Mouse (Mus musculus) forebrain, embryonic 15.5 days (tissue): ENCODE data around the gene Rnf169. TPM values are rescaled to one million over a fixed set of nuclear protein-coding genes. Genes with fewer than 3 reads are reported as not detected.
"Not testable (repeated sequence)": the region's sequence is repeated elsewhere in the genome, so short reads cannot be mapped to it uniquely, and the experiment has no call there.

Experiments
- ATAC-seq: fragments of 200-750 bp; cut with Nextera tagmentation; replicated peaks from 2 replicates; pipeline ENCODE4 v1.8.0; 2017; ENCODE audit warnings: mild to moderate bottlenecking, moderate TSS enrichment, moderate library complexity
- H3K27ac ChIP-seq: fragments of 300-500 bp; sonication (generic); replicated peaks from 2 replicates; pipeline ENCODE4 v1.5.1; 2015; ENCODE audit warnings: mild to moderate bottlenecking, inconsistent platforms
- H3K27me3 ChIP-seq: fragments of 300-500 bp; sonication (generic); 2 replicates; pipeline ENCODE4 v1.6.1; 2015; ENCODE audit warnings: inconsistent platforms
- H3K36me3 ChIP-seq: fragments of 300-500 bp; sonication (generic); 2 replicates; pipeline ENCODE4 v1.6.1; 2015; ENCODE audit warnings: mild to moderate bottlenecking, inconsistent platforms
- H3K4me1 ChIP-seq: fragments of 300-500 bp; sonication (generic); 2 replicates; pipeline ENCODE4 v1.6.1; 2015; ENCODE audit warnings: inconsistent platforms
- H3K4me2 ChIP-seq: fragments of 300-500 bp; sonication (generic); replicated peaks from 2 replicates; pipeline ENCODE4 v1.6.1; 2015; ENCODE audit warnings: mild to moderate bottlenecking, inconsistent platforms
- H3K4me3 ChIP-seq: fragments of 300-500 bp; sonication (generic); 2 replicates; pipeline ENCODE4 v1.5.1; 2015; ENCODE audit warnings: mild to moderate bottlenecking, inconsistent platforms
- H3K9ac ChIP-seq: fragments of 300-500 bp; sonication (generic); replicated peaks from 2 replicates; pipeline ENCODE4 v1.6.1; 2015; ENCODE audit warnings: mild to moderate bottlenecking, inconsistent platforms
- H3K9me3 ChIP-seq: fragments of 300-500 bp; sonication (generic); 2 replicates; pipeline ENCODE4 v1.6.1; 2016; ENCODE audit warnings: inconsistent platforms
- WGBS: fragments of 180-500 bp; shearing (Covaris S2); methylation state at CpG from one replicate; pipeline ENCODE4 v1.1.7; 2015; ENCODE audit warnings: mixed read lengths; 5-methylcytosine and 5-hydroxymethylcytosine counted together
- polyA plus RNA-seq: library from polyadenylated mRNA; unstranded; fragments of >200 nt; fragmentation: Nextera tagmentation; extraction: Ambion mirVana; gene quantifications from 2 replicates; pipeline ENCODE4 v1.2.1, GENCODE M21; 2015

Rnf169 gene
- polyA plus RNA-seq, 1 experiment from 2014 or later: 5.1 TPM

- WGBS: 87% methylated on average over 5 of the region's 5 CpGs
- Histone ChIP-seq H3K9ac (no peak overlapping the region), H3K4me1 (peaks cover 34% of the 10 kb centered on the region), H3K27ac (no peak overlapping the region), H3K9me3 (no peaks in the 10 kb centered on the region), H3K4me2 (no peak overlapping the region), H3K36me3 (no peaks in the 10 kb centered on the region), H3K27me3 (no peaks in the 10 kb centered on the region), H3K4me3 (no peak overlapping the region)
- ATAC-seq: no peak
These were observed 4.3 kb downstream of the Rnf169 start for GRCm38 (mm10) chr7:99975819-99976575.

GRCm38 (mm10) chr7:99974208-99974970 lies 5.9 kb downstream of the Rnf169 start:
- no peaks in the 10 kb centered on the region for H3K27me3 ChIP-seq
- no peak overlapping the region for H3K27ac ChIP-seq
- 78% methylated on average over 10 of the region's 10 CpGs for WGBS
- no peak for ATAC-seq
- no peaks in the 10 kb centered on the region for H3K36me3 ChIP-seq
- no peak overlapping the region for H3K4me3 ChIP-seq
- H3K9ac ChIP-seq: no peak overlapping the region
- no peaks in the 10 kb centered on the region for H3K9me3 ChIP-seq
- no peak overlapping the region for H3K4me2 ChIP-seq
- peaks cover 30% of the 10 kb centered on the region for H3K4me1 ChIP-seq

GRCm38 (mm10) chr7:99972912-99973311 lies 7.3 kb downstream of the Rnf169 start:
- H3K27me3 ChIP-seq, H3K4me3 ChIP-seq, H3K9ac ChIP-seq, H3K36me3 ChIP-seq, H3K27ac ChIP-seq, ATAC-seq, H3K9me3 ChIP-seq, H3K4me2 ChIP-seq: not testable (repeated sequence)
- 84% methylated on average over 3 of the region's 3 CpGs for WGBS
- peaks cover 31% of the 10 kb centered on the region for H3K4me1 ChIP-seq

GRCm38 (mm10) chr7:99971926-99972325 lies 8.3 kb downstream of the Rnf169 start:
- peaks cover 24% of the 10 kb centered on the region for H3K4me1 ChIP-seq
- H3K4me3 ChIP-seq: no peak overlapping the region
- WGBS: 77% methylated on average over 2 of the region's 2 CpGs
- ATAC-seq: no peak
- no peaks in the 10 kb centered on the region for H3K27me3 ChIP-seq
- H3K4me2 ChIP-seq: no peak overlapping the region
- H3K9me3 ChIP-seq: no peaks in the 10 kb centered on the region
- H3K9ac ChIP-seq: no peak overlapping the region
- no peaks in the 10 kb centered on the region for H3K36me3 ChIP-seq
- H3K27ac ChIP-seq: no peak overlapping the region

- 72% methylated on average over 4 of the region's 4 CpGs for WGBS
- no peak overlapping the region for H3K9ac ChIP-seq
These were observed 11.1 kb downstream of the Rnf169 start for GRCm38 (mm10) chr7:99969151-99969550.

GRCm38 (mm10) chr7:99966011-99966721 lies 14.1 kb downstream of the Rnf169 start:
- WGBS: 29% methylated on average over 9 of the region's 9 CpGs
- H3K27me3 ChIP-seq: no peaks in the 10 kb centered on the region
- H3K4me2 ChIP-seq: no peak overlapping the region
- no peaks in the 10 kb centered on the region for H3K9me3 ChIP-seq
- no peak overlapping the region for H3K4me3 ChIP-seq
- H3K36me3 ChIP-seq: no peaks in the 10 kb centered on the region
- no peak overlapping the region for H3K9ac ChIP-seq
- peaks cover 51% of the 10 kb centered on the region for H3K4me1 ChIP-seq
- peak; percentile 48 for ATAC-seq
- peak overlapping the region; percentile 89 for H3K27ac ChIP-seq

More at GRCm38 (mm10) chr7:99969151-99969550, 11.1 kb downstream of the Rnf169 start:
- H3K4me2 ChIP-seq: no peak overlapping the region
- no peak overlapping the region for H3K4me3 ChIP-seq
- H3K27me3 ChIP-seq: no peaks in the 10 kb centered on the region
- H3K27ac ChIP-seq: no peak overlapping the region
- ATAC-seq: no peak
- H3K36me3 ChIP-seq: no peaks in the 10 kb centered on the region
- H3K9me3 ChIP-seq: no peaks in the 10 kb centered on the region
- peaks cover 46% of the 10 kb centered on the region for H3K4me1 ChIP-seq

GRCm38 (mm10) chr7:99965020-99965841 lies 15.0 kb downstream of the Rnf169 start:
- Histone ChIP-seq H3K4me3 (peak overlapping the region; percentile 10; the same call in 1 of the 2 replicates), H3K27me3 (no peaks in the 10 kb centered on the region), H3K4me1 (peaks cover 50% of the 10 kb centered on the region), H3K9me3 (no peaks in the 10 kb centered on the region), H3K4me2 (peak overlapping the region; percentile 22), H3K9ac (peak overlapping the region; percentile 11; the same call in 1 of the 2 replicates), H3K36me3 (no peaks in the 10 kb centered on the region), H3K27ac (peak overlapping the region; percentile 89)
- ATAC-seq: peak; percentile 61
- 32% methylated on average over 9 of the region's 9 CpGs for WGBS

GRCm38 (mm10) chr7:99963237-99963860 lies 16.9 kb downstream of the Rnf169 start:
- 83% methylated on average over 3 of the region's 3 CpGs for WGBS
- H3K4me2 ChIP-seq: no peak overlapping the region
- no peaks in the 10 kb centered on the region for H3K36me3 ChIP-seq
- H3K27me3 ChIP-seq: no peaks in the 10 kb centered on the region
- peaks cover 36% of the 10 kb centered on the region for H3K4me1 ChIP-seq
- no peak overlapping the region for H3K4me3 ChIP-seq
- no peak overlapping the region for H3K27ac ChIP-seq
- H3K9ac ChIP-seq: no peak overlapping the region
- no peaks in the 10 kb centered on the region for H3K9me3 ChIP-seq
- no peak for ATAC-seq

GRCm38 (mm10) chr7:99962536-99963236 lies 17.6 kb downstream of the Rnf169 start:
- no peak for ATAC-seq
- WGBS: 65% methylated on average over 8 of the region's 8 CpGs
- Histone ChIP-seq H3K27me3 (no peaks in the 10 kb centered on the region), H3K27ac (peak overlapping the region; percentile 24; the same call in 1 of the 2 replicates), H3K4me3 (no peak overlapping the region), H3K4me2 (no peak overlapping the region), H3K4me1 (peaks cover 36% of the 10 kb centered on the region), H3K9me3 (no peaks in the 10 kb centered on the region), H3K36me3 (no peaks in the 10 kb centered on the region), H3K9ac (no peak overlapping the region)

- Histone ChIP-seq H3K4me2 (no peak overlapping the region), H3K36me3 (no peaks in the 10 kb centered on the region), H3K27me3 (no peaks in the 10 kb centered on the region), H3K27ac (no peak overlapping the region), H3K9ac (no peak overlapping the region), H3K4me3 (no peak overlapping the region), H3K9me3 (no peaks in the 10 kb centered on the region), H3K4me1 (peaks cover 38% of the 10 kb centered on the region)
- no peak for ATAC-seq
- WGBS: 95% methylated on average over 2 of the region's 2 CpGs
These were observed 18.7 kb downstream of the Rnf169 start for GRCm38 (mm10) chr7:99961518-99961917.

GRCm38 (mm10) chr7:99960571-99960970 lies 19.7 kb downstream of the Rnf169 start:
- not testable (repeated sequence) for H3K4me3 ChIP-seq, H3K4me2 ChIP-seq, H3K27ac ChIP-seq, H3K9me3 ChIP-seq, H3K27me3 ChIP-seq, H3K36me3 ChIP-seq, ATAC-seq, H3K9ac ChIP-seq
- H3K4me1 ChIP-seq: peaks cover 28% of the 10 kb centered on the region
- 86% methylated on average over 2 of the region's 2 CpGs for WGBS
